Mouse (Mus musculus): ENCODE measurements around the gene Pex10. TPM values are rescaled to one million over a fixed set of nuclear protein-coding genes. Genes with fewer than 3 reads are reported as not detected.

Pex10 gene
- polyA plus RNA-seq, 1 experiment from 2014 or later, result 22.2 TPM

DNA sequence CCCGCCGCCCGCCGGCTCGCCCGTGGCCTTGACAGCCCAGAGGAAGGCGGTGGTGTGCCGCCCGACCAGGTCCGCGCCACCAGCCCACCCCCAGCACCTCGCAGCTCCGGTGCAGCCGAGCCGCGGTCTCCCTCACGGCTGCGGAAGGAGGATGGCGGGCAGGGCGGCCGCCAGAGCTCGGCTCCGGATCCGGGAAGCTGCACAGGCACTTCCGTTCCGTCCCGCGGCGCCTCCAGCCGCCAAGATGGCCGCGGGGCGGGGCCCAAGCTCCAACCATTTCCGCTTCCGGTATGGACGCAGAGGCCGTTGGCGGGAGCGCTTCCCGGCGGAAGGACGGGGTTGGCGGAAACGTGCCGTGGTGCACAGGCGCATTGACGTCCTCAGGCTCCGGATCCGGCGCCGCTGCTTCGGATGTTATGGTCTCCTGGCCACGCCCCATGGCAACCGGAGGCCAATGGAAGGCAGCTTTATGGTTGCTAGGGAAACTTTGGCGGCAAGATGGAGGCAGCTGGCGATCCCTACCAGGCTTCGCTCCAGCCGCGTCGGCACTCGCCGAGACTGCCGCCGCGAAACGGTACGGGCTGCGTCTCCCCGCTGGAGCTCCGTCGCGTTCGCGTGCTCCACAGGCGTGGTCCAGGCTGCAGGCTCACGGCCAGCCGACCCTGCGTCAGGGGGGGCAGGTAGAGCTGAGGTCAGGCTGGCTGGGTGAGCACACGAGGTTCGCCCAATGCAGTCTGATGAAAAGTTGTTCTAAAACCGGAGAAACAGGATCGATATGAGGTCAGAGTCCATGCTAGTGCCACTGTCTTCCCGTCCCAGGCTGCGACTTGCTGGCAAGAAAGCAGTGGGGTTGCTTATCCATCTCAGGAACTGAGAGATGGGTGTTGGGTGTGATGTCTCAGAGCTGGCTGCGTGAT is 19.6 kb downstream of the Pex10 start, which contains the start of the genes Rer1 and Morn1:
Rer1 (minus strand) TSS at position 275 of the 917 bp plus-strand sequence.
Morn1 (plus strand) TSS at position 470 of the 917 bp plus-strand sequence.
- DNase-seq (ENCODE audit: extremely low spot score, low spot score), result peak; percentile 100
- no peaks in the 10 kb centered on the region for H3K9me3 ChIP-seq
- peaks cover 41% of the 10 kb centered on the region for H3K4me1 ChIP-seq
- no peaks in the 10 kb centered on the region for H3K27me3 ChIP-seq (ENCODE audit: poor library complexity, severe bottlenecking)
- WGBS, result under 1% methylated on average over 74 of the region's 85 CpGs
- H3K27ac ChIP-seq, result peak within 1 kb of the TSS; percentile 94
- H3K36me3 ChIP-seq (replicated peaks), result peaks cover 55% of the 10 kb centered on the region
- peak within 1 kb of the TSS; percentile 99 for H3K4me3 ChIP-seq

DNA sequence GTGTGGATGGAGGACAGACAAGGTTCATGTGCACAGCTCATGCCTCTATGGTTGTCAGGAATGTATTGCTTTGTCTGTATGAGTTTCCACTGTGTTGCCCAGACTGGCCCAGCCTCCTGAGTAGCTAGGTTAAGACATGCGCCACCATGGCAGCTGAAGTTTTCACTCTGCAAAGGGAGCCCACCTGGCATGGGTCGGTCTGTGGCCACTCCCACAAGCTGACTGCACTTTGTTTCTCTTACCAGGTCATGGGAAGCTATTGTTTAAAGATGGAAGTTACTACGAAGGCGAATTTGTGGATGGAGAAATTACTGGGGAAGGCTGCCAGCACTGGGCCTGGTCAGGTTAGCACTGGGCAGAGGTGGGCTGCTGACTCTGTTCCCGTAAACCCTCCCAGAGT is 22.4 kb downstream of the Pex10 start:
- H3K9me3 ChIP-seq, result no peaks in the 10 kb centered on the region
- peaks cover 33% of the 10 kb centered on the region for H3K36me3 ChIP-seq (replicated peaks)
- 93% methylated on average over 5 of the region's 5 CpGs for WGBS
- DNase-seq (ENCODE audit: extremely low spot score, low spot score), result no peak
- H3K4me1 ChIP-seq, result peaks cover 25% of the 10 kb centered on the region
- H3K27me3 ChIP-seq (ENCODE audit: poor library complexity, severe bottlenecking), result no peaks in the 10 kb centered on the region
- no peak overlapping the region for H3K4me3 ChIP-seq
- no peak overlapping the region for H3K27ac ChIP-seq

DNA sequence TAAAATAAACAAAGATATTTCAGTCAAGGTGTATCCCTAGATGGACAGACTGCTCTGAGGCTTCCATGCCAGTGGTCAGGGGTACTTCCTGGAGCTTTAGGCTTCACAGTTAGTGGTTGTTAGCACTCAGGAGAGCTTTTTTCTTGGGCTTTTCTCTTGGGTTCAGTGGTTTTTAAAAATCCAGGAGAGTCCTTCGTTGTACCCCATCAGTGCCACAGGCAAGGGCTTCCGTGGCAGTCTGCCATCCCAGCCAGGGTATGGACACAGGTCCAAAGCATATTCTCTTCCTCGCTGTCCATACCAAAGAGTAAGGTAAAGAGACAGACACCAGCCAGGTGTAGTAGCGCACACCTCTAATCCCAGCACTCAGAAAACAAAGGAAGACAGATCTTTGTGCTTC is 23.3 kb downstream of the Pex10 start:
- whole genome bisulfite sequencing, result 98% methylated on average over 4 of the region's 4 CpGs
- Histone ChIP-seq H3K27ac (no peak overlapping the region), H3K36me3 (replicated peaks) (peaks cover 29% of the 10 kb centered on the region)

DNA sequence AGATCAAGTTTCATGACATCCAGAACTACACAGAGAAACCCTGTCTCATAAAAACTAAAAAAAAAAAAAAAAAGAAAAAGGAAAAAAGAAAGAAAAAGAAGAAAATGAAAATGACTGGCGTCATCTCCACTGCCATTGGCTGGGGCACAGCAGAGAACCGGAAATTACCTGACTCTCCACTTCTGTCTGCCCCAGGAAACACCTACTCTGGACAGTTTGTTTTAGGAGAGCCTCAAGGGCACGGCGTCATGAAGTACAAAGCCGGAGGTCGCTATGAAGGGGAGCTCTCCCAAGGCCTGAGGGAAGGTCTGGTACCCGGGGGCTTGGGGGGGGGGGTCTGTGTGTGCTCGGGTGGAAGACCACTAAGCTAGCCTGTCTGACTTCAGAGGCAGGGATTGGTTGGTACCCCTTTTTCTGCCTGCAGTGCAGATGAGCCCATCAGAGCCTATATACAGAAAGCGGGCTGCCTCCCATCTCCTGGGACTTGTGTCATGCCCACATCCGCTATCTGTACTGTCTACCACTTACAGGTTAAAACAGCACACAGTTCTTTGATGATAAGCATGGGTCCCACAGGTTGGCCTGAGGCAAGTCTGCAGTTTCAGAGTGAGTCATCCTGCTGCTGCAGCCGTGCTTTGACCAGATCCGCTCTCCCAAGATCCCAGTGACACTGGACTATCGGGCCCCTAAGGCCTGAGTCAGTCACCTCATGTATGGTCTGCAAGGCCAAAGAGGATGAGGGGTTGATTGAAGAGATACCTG is 24.1 kb downstream of the Pex10 start:
- Histone ChIP-seq H3K36me3 (replicated peaks) (peaks cover 29% of the 10 kb centered on the region), H3K4me3 (no peak overlapping the region), H3K27ac (no peak overlapping the region), H3K27me3 (ENCODE audit: poor library complexity, severe bottlenecking) (no peaks in the 10 kb centered on the region), H3K4me1 (peaks cover 20% of the 10 kb centered on the region), H3K9me3 (no peaks in the 10 kb centered on the region)
- DNase-seq (ENCODE audit: extremely low spot score, low spot score), result no peak
- 92% methylated on average over 13 of the region's 13 CpGs for WGBS

More for the DNA sequence above, 23.3 kb downstream of the Pex10 start:
- H3K9me3 ChIP-seq, result no peaks in the 10 kb centered on the region
- DNase-seq (ENCODE audit: extremely low spot score, low spot score), result no peak
- H3K4me3 ChIP-seq, result no peak overlapping the region
- no peaks in the 10 kb centered on the region for H3K27me3 ChIP-seq (ENCODE audit: poor library complexity, severe bottlenecking)
- peaks cover 17% of the 10 kb centered on the region for H3K4me1 ChIP-seq

DNA sequence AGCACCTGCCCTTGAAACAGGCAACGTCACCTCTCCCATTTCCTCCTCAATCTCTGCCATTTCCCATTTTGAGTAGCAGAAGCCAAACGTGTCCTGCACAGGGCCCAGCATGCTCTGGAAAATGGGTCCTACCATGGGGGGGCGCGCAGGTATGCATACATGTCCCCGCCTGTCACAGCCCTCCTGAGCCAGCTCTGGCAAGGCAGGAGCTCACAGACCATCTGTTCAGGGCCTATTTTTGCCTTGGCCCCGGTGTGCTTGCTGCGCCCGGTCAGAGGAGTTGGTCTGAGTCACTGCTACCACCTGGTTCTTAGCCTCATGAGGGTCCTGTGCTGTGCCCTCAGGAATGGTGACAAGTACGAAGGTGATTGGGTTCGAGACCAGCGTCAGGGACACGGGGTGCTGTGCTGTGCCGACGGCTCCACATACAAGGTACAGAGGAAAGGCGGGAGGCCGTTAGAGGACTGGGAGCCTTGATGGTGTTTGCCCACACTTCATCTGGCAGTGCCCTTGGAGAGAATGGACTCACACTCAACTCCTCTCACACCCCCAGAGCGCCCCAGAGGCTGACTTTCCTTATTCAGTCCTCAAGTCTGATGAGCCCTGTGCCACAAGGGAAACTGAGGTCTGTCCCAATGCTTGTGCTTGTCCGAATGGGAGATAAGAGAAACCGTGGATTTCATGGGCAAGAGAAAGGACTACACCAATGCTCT is 26.1 kb downstream of the Pex10 start:
- H3K36me3 ChIP-seq (replicated peaks), result peaks cover 29% of the 10 kb centered on the region
- H3K4me3 ChIP-seq, result no peak overlapping the region
- no peak for DNase-seq (ENCODE audit: extremely low spot score, low spot score)
- H3K4me1 ChIP-seq, result peaks cover 11% of the 10 kb centered on the region
- H3K27ac ChIP-seq, result no peak overlapping the region
- no peaks in the 10 kb centered on the region for H3K27me3 ChIP-seq (ENCODE audit: poor library complexity, severe bottlenecking)
- H3K9me3 ChIP-seq, result no peaks in the 10 kb centered on the region
- WGBS, result 95% methylated on average over 19 of the region's 19 CpGs

DNA sequence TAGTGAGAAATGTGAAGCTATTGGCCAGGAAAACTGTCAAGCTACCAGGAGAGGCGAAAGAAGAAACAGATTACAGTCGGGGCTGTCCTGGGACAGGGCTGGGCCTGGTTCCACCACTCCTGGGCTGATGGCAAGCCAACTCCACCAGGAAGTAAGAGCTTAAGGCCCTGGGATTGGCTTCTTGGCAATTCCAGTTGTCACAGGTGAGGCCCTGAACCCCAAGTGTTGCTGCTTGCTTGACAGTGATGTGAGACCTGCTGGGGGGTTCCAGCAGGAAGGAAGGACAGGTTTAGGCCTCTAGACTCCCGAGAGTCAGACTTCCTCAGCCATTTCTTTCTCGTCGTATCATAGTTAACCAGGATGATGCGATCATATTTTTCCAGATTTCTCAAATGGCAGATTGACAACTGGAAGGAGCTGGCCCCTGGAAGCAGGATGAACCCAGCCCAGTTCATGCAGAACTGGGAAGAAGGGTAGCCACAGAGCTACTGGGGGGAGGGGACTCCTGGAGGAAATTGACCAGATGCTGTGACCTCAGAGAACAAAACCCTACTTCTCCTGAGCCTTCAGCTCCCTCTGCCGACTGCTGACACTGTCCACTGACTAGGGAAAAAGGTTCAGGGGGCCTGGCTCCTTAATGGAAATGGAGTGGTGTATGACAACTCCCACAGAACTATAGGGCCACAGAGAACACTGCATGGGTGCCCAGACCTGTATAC is 26.8 kb downstream of the Pex10 start:
- DNase-seq (ENCODE audit: extremely low spot score, low spot score), result no peak
- H3K4me1 ChIP-seq, result peaks cover 11% of the 10 kb centered on the region
- no peak overlapping the region for H3K4me3 ChIP-seq
- peaks cover 29% of the 10 kb centered on the region for H3K36me3 ChIP-seq (replicated peaks)
- WGBS, result 88% methylated on average over 7 of the region's 7 CpGs
- no peaks in the 10 kb centered on the region for H3K9me3 ChIP-seq
- H3K27ac ChIP-seq, result 0 out of 2 replicates have a peak overlapping the region, but pooled peaks have one; percentile 7
- H3K27me3 ChIP-seq (ENCODE audit: poor library complexity, severe bottlenecking), result no peaks in the 10 kb centered on the region

DNA sequence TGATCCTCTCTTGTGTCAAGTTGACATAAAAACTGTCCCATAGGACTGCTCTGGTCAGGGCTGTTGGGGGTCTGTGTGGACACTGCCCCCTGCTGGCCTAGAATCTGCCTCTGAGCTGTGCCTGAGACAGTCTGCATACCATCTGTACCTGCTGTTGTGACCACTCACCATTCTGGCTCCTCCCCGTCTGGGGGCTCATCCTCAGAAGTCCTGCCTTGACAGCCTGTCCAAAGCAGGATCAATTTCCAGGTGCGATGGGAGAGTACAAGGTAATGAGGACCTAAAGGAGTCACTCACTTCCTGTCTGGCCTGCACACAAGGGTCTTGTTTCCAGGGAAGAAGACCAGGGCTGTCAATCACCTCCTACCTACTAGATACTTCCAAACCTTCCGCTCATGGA is 27.7 kb downstream of the Pex10 start:
- H3K4me1 ChIP-seq, result peaks cover 12% of the 10 kb centered on the region
- no peaks in the 10 kb centered on the region for H3K9me3 ChIP-seq
- DNase-seq (ENCODE audit: extremely low spot score, low spot score), result peak; percentile 60
- H3K27ac ChIP-seq, result no peak overlapping the region
- no peak overlapping the region for H3K4me3 ChIP-seq
- H3K36me3 ChIP-seq (replicated peaks), result peaks cover 19% of the 10 kb centered on the region
- WGBS, result 66% methylated on average over 3 of the region's 3 CpGs
- H3K27me3 ChIP-seq (ENCODE audit: poor library complexity, severe bottlenecking), result no peaks in the 10 kb centered on the region

DNA sequence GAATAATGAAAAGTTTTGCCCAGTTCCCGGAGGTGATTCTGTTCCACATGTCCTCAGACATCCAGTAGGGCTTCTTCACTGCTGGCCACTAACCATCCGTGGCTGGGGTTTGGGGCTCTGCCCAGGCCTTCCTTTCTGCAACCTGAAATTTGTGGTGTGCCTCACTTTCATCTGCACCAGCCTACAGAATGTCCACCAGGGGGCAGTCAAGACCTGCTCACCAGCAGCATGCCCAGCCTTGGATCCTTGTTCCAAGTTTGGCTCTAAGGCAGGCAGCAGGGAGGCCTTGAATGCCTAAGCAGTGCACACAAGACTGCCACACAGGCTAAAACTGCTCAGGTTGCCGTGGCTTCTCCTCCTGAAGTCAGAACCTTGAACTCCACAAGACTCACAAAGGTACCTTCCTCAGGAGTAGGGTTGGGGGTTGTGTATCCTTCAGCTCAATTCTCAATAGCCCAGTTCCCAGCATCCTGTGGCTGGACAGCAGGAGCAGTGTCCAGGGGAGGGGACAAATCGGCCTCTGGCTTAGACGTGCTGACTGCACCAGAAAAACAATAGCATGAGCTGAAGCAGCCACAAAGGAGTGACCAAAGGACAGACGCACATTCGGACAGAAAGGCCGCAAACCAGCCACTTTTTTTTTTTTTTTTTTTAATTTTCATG is 28.6 kb downstream of the Pex10 start:
- Histone ChIP-seq H3K4me1 (peaks cover 20% of the 10 kb centered on the region), H3K4me3 (no peak overlapping the region), H3K9me3 (no peaks in the 10 kb centered on the region), H3K36me3 (replicated peaks) (peaks cover 15% of the 10 kb centered on the region), H3K27ac (peak overlapping the region; percentile 75), H3K27me3 (ENCODE audit: poor library complexity, severe bottlenecking) (no peaks in the 10 kb centered on the region)
- WGBS, result 37% methylated on average over 8 of the region's 8 CpGs
- peak; percentile 90 for DNase-seq (ENCODE audit: extremely low spot score, low spot score)

DNA sequence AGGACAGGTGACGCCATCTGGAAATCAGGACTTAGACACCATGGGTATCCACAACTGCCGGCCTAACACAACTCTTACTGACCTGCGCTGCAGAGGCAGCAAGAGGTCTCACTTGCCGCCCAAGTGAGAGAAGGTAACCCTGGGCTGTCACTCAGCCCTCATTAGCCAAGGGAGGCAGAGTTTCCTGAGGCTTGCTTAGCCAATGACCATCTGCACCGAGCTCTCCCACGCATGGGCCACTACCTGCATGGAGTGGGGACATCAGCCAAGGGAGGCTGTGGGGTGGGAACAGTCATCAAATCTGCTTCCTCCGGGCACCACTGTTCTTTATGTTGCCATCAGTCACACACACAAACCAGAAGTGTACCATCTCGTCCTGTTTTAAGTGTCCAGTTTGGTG is 29.2 kb downstream of the Pex10 start:
- DNase-seq (ENCODE audit: extremely low spot score, low spot score), result no peak
- H3K27ac ChIP-seq, result peak overlapping the region; percentile 75
- 87% methylated on average over 8 of the region's 8 CpGs for WGBS

DNA sequence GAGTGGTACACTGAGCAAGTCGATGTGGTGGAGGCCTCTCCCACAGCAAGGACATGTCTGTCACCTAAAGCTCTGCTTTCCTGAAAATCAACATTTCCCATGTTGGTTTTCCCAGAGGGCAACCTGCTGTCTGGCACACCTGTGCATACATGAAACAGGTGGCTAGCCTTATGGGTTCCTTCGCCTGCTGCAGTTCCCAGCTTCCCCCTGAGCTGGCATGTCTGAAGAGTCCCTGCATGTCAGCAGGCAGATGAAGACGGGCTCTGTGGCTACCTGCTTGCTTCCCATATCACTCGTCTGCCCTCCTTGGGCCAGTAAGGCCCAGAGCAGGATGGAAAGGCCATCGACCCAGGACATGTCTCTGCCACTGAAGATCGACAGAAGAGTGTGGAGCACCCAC is 30.6 kb downstream of the Pex10 start:
- peaks cover 7% of the 10 kb centered on the region; the same call in 1 of the 2 replicates for H3K36me3 ChIP-seq (replicated peaks)
- 86% methylated on average over 6 of the region's 6 CpGs for WGBS
- H3K27ac ChIP-seq, result no peak overlapping the region
- peaks cover 31% of the 10 kb centered on the region for H3K4me1 ChIP-seq
- H3K27me3 ChIP-seq (ENCODE audit: poor library complexity, severe bottlenecking), result no peaks in the 10 kb centered on the region
- DNase-seq (ENCODE audit: extremely low spot score, low spot score), result no peak
- H3K9me3 ChIP-seq, result no peaks in the 10 kb centered on the region
- H3K4me3 ChIP-seq, result no peak overlapping the region

More for the DNA sequence above, 29.2 kb downstream of the Pex10 start:
- H3K4me1 ChIP-seq, result peaks cover 26% of the 10 kb centered on the region
- H3K4me3 ChIP-seq, result no peak overlapping the region
- no peaks in the 10 kb centered on the region for H3K9me3 ChIP-seq
- H3K27me3 ChIP-seq (ENCODE audit: poor library complexity, severe bottlenecking), result no peaks in the 10 kb centered on the region
- peaks cover 10% of the 10 kb centered on the region; the same call in 1 of the 2 replicates for H3K36me3 ChIP-seq (replicated peaks)

DNA sequence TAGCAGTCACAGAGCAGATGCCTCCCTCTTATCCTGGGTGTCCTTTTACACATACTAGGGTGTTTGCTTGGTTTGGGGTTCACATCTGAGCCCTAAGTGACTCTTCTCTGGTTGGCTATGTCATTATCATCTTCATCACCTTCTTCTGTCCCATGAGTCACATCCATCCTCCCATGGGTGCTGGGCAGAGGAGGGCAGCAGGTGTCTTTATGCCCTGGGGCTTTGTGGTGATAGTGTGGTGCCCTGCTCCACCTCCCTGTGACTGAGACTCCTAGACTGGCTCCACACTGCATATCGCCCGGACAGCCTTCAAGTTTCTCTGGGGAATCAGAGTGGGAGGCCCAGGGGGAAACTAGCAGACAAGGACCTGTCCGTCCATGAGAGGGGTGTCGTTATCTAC is 31.8 kb downstream of the Pex10 start:
- Histone ChIP-seq H3K4me1 (peaks cover 31% of the 10 kb centered on the region), H3K27me3 (ENCODE audit: poor library complexity, severe bottlenecking) (no peaks in the 10 kb centered on the region), H3K4me3 (no peak overlapping the region), H3K27ac (no peak overlapping the region), H3K9me3 (no peaks in the 10 kb centered on the region), H3K36me3 (replicated peaks) (no peaks in the 10 kb centered on the region)
- DNase-seq (ENCODE audit: extremely low spot score, low spot score), result no peak
- 90% methylated on average over 4 of the region's 4 CpGs for WGBS
